Mouse (Mus musculus) CD4-positive, CD25-positive, alpha-beta regulatory T cell, adult 9 weeks (primary cell): ENCODE data around the gene Pik3c2g. TPM values are rescaled to one million over a fixed set of nuclear protein-coding genes. Genes with fewer than 3 reads are reported as not detected.

Experiments used
- polyA plus RNA-seq: library from polyadenylated mRNA; unstranded; fragments of 100-300 nt; shearing (Covaris generic); gene quantifications from one replicate; pipeline ENCODE4 v1.2.1, GENCODE M21; 2017

Pik3c2g gene
- not detected for polyA plus RNA-seq

GRCm38 (mm10) chr6:139586892-139587291 lies at the start of gene Pik3c2g:
Pik3c2g (plus strand) TSS chr6:139587221.

Other genes starting within 250 kb of the Pik3c2g start
- gene Rergl, start 85.2 kb upstream of the Pik3c2g start, polyA plus RNA-seq: not detected